Mouse (Mus musculus) erythroblast, embryonic 14.5 days (primary cell): ENCODE measurements at regions not wholly inside any gene's neighbourhood (a gene's known extent, or its start where the extent isn't known, plus 50 kb on each side); places are given as distances from the start of the nearest gene placed in this dataset.

ENCODE experiments used
- H3K27me3 ChIP-seq: 2 replicates; pipeline ENCODE4 v1.6.1; 2012; ENCODE audit warnings: inconsistent platforms; ENCODE audit not compliant: control insufficient read depth
- H3K36me3 ChIP-seq: 2 replicates; pipeline ENCODE4 v1.6.1; 2012; ENCODE audit warnings: mild to moderate bottlenecking, inconsistent platforms; ENCODE audit not compliant: control insufficient read depth
- H3K4me1 ChIP-seq: 2 replicates; pipeline ENCODE4 v1.6.1; 2012; ENCODE audit warnings: inconsistent platforms; ENCODE audit not compliant: control insufficient read depth
- H3K4me3 ChIP-seq: replicated peaks from 2 replicates; pipeline ENCODE3; 2012; ENCODE audit warnings: moderate library complexity, mild to moderate bottlenecking, inconsistent platforms
- H3K9me3 ChIP-seq: 2 replicates; pipeline ENCODE4 v1.6.1; 2012; ENCODE audit warnings: low read length, inconsistent platforms, mixed read lengths; ENCODE audit not compliant: control insufficient read depth
- GATA1 ChIP-seq: IDR thresholded peaks from 2 replicates; pipeline ENCODE4 v1.6.1; 2012; ENCODE audit warnings: low read length, inconsistent platforms, mixed read lengths
- TAL1 ChIP-seq: IDR thresholded peaks from 3 replicates; pipeline ENCODE4 v1.6.1; 2012; ENCODE audit warnings: low read length, inconsistent platforms, mixed read lengths

DNA sequence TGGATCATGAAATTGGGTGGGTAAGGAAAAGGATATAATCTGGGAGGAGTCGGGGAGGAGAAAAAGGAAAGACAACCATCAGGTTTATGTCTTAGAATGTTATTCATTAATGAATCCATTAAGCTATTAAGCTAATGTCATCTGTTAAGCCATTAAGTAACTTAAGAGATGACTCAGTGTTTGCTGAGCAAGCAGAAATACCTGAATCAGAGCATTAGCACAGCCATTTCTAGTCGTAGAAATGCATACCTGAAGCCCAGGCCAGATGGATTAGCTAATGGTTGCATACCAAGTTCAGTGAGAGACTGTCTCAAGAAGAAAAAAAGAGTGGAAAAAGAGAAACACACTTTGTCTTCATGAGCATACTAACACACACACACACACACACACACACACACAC is 244.0 kb upstream of the P2ry1 start:
- Histone ChIP-seq H3K36me3 (no peaks in the 10 kb centered on the region), H3K4me1 (peaks cover 3% of the 10 kb centered on the region)
- TF ChIP-seq TAL1 (no peak), GATA1 (no peak)

GRCm38 (mm10) chr3:60759046-60759445 is 243.5 kb upstream of the P2ry1 start:
- Histone ChIP-seq H3K4me3 (no peak overlapping the region), H3K36me3 (no peaks in the 10 kb centered on the region), H3K27me3 (peaks cover 12% of the 10 kb centered on the region), H3K9me3 (no peaks in the 10 kb centered on the region), H3K4me1 (peaks cover 5% of the 10 kb centered on the region)
- no peak for TF ChIP-seq GATA1
- TF ChIP-seq TAL1 = no peak

More for the DNA sequence above, 244.0 kb upstream of the P2ry1 start:
- no peaks in the 10 kb centered on the region for H3K9me3 ChIP-seq
- H3K4me3 ChIP-seq = no peak overlapping the region
- peaks cover 12% of the 10 kb centered on the region for H3K27me3 ChIP-seq

- H3K36me3 ChIP-seq = no peaks in the 10 kb centered on the region
- H3K4me1 ChIP-seq = peaks cover 19% of the 10 kb centered on the region
- H3K4me3 ChIP-seq = no peak overlapping the region
- TF ChIP-seq GATA1 = no peak
- peaks cover 7% of the 10 kb centered on the region for H3K27me3 ChIP-seq
- no peaks in the 10 kb centered on the region for H3K9me3 ChIP-seq
Observed at GRCm38 (mm10) chr3:60762874-60763273, 239.7 kb upstream of the P2ry1 start.

DNA sequence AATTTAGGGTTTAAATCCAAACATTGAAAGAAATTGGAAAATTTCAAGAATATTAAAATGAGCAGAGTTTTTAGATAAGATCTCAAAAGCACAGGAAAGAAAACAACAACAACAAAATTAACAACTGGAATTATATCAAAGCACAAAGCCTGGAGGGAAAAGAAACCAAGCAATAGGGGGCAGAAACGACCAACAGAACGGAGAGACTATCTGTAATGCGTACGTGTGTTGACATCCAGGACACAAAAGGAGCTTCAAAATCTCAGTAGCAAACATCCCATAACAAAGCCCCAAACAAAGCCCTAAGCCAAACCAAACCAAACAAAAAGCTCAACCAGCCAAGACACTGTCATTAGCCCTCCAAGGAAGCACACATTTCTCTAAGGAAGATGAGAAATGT is 237.5 kb upstream of the P2ry1 start:
- TF ChIP-seq GATA1 (no peak), TAL1 (no peak)
- H3K9me3 ChIP-seq = no peaks in the 10 kb centered on the region
- no peaks in the 10 kb centered on the region for H3K36me3 ChIP-seq
- H3K27me3 ChIP-seq = peaks cover 7% of the 10 kb centered on the region
- no peak overlapping the region for H3K4me3 ChIP-seq
- peaks cover 29% of the 10 kb centered on the region for H3K4me1 ChIP-seq

GRCm38 (mm10) chr3:60768996-60769395 is 233.6 kb upstream of the P2ry1 start:
- Histone ChIP-seq H3K36me3 (no peaks in the 10 kb centered on the region), H3K4me1 (peaks cover 26% of the 10 kb centered on the region), H3K9me3 (no peaks in the 10 kb centered on the region), H3K4me3 (no peak overlapping the region), H3K27me3 (no peaks in the 10 kb centered on the region)
- no peak for TF ChIP-seq TAL1
- TF ChIP-seq GATA1 = no peak

- TF ChIP-seq GATA1 = no peak
- no peak for TF ChIP-seq TAL1
- Histone ChIP-seq H3K9me3 (no peaks in the 10 kb centered on the region), H3K27me3 (no peaks in the 10 kb centered on the region)
Observed at GRCm38 (mm10) chr3:60771866-60772265, 230.7 kb upstream of the P2ry1 start.

GRCm38 (mm10) chr3:60773383-60773782 is 229.2 kb upstream of the P2ry1 start:
- Histone ChIP-seq H3K4me3 (no peak overlapping the region), H3K9me3 (no peaks in the 10 kb centered on the region), H3K4me1 (peaks cover 13% of the 10 kb centered on the region), H3K36me3 (no peaks in the 10 kb centered on the region), H3K27me3 (no peaks in the 10 kb centered on the region)
- no peak for TF ChIP-seq TAL1
- TF ChIP-seq GATA1 = no peak

More at GRCm38 (mm10) chr3:60771866-60772265, 230.7 kb upstream of the P2ry1 start:
- Histone ChIP-seq H3K36me3 (no peaks in the 10 kb centered on the region), H3K4me3 (no peak overlapping the region), H3K4me1 (peaks cover 19% of the 10 kb centered on the region)

- no peaks in the 10 kb centered on the region for H3K27me3 ChIP-seq
- H3K36me3 ChIP-seq = peaks cover 5% of the 10 kb centered on the region
- H3K9me3 ChIP-seq = no peaks in the 10 kb centered on the region
- TF ChIP-seq GATA1 (peak; percentile 92), TAL1 (peak; percentile 97)
- peak overlapping the region; percentile 48 for H3K4me3 ChIP-seq
- H3K4me1 ChIP-seq = peaks cover 77% of the 10 kb centered on the region
Observed at GRCm38 (mm10) chr3:60785137-60785875, 217.3 kb upstream of the P2ry1 start.

DNA sequence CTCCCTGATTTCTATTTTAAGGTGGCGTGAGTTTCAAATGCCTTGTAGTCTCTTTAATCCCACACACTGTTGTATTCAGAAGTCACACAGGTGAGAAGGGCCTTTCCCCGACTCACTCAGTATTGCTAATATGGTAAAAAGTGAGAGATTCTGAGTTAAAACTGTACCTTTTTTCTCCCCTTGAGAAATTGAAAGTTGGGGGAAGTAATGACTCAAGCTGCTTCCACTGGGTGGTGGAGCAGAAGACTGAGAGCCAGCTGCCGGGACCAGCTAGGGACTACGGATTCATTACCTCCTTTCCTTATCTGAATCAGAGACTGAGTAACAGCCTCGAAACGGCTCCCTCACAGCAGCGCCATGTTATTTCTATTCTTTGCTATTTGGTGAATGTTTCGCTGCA is 214.6 kb upstream of the P2ry1 start:
- Histone ChIP-seq H3K4me1 (peaks cover 64% of the 10 kb centered on the region), H3K9me3 (no peaks in the 10 kb centered on the region)
- no peak for TF ChIP-seq GATA1
- TF ChIP-seq TAL1 = no peak

DNA sequence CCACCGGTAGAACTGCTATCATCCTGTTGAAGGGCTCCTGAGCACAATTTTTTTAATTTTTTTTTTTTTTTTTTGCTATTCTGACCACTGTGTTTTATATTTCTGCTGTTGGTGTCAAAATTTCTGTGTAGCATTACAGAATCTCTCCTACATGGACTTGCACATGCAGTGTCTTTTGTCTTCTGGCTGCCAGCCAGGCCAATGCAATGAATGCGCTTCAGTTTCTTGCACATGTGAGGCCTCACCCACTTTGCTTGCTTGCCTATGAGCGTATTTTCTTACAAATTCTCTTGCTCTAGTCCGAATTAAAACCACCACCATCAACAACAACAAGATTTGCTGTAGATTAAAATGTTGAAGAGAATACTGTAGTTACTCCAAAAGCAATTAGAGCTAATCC is 213.2 kb upstream of the P2ry1 start:
- no peaks in the 10 kb centered on the region for H3K9me3 ChIP-seq
- no peak for TF ChIP-seq GATA1
- TF ChIP-seq TAL1 = no peak
- peaks cover 2% of the 10 kb centered on the region for H3K36me3 ChIP-seq
- no peaks in the 10 kb centered on the region for H3K27me3 ChIP-seq
- H3K4me3 ChIP-seq = no peak overlapping the region
- peaks cover 55% of the 10 kb centered on the region for H3K4me1 ChIP-seq

More for the DNA sequence above, 214.6 kb upstream of the P2ry1 start:
- Histone ChIP-seq H3K36me3 (peaks cover 5% of the 10 kb centered on the region), H3K4me3 (no peak overlapping the region), H3K27me3 (no peaks in the 10 kb centered on the region)
